In the genomic region with DNA sequence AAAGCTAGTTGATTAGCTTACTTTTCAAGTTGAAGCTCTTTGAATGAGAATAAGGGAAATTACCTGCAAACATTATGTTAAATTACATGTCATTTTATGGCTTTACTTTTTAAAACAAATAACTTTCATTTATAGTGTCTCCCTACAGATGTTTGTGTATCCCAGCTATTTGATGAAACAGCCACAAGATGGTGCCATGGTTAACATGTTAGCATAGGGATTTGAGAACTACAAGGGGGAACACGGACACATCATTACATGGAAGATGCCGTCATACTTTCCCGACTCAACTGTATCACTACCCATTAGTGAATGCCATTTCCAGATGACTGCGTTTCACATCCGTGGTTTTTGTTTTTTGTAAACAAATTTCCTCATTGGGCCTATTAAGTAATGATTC, we compare ENCODE assay signal across 11 mouse cellular contexts. TPM values are rescaled to one million over a fixed set of nuclear protein-coding genes. Genes with fewer than 3 reads are reported as not detected.
DNase-seq lines count a peak whose midpoint lies in the region; TF ChIP-seq lines count a peak whose summit lies in the region.
"Had no signal": no experiment of that assay in that cellular context is flagged by ENCODE, and none has a peak within 500 bp of the region (broad histone marks: within the 10 kb centered on the region; RNA-seq: fewer than 3 reads in every experiment).

No protein-coding gene starts in this region.

- no peaks in the 10 kb centered on the region for H3K27me3 ChIP-seq in kidney, adult 2 months (replicated peaks; ENCODE audit: control insufficient read depth, insufficient read depth, low read length)

- TF ChIP-seq POLR2A in kidney, adult 2 months (IDR thresholded peaks at IDR 0.05; ENCODE audit: low read depth, low read length), result no peak

- H3K4me1 ChIP-seq in kidney, adult 2 months (ENCODE audit: control insufficient read depth, insufficient read depth, low read length), result no peaks in the 10 kb centered on the region; the same call in 1 of the 2 replicates

- H3K4me3 ChIP-seq in kidney, adult 2 months (ENCODE audit: insufficient read depth, low read depth, low read length), result no peak overlapping the region

- no peaks in the 10 kb centered on the region for H3K36me3 ChIP-seq in kidney, adult 2 months (ENCODE audit: control insufficient read depth, insufficient read depth, low read length)

- WGBS in kidney, adult 2 months, result 57% methylated on average over 5 of the region's 5 CpGs

- TF ChIP-seq CTCF in kidney, adult 2 months (conservative IDR thresholded peaks at IDR 0.05; ENCODE audit: insufficient read depth, insufficient read length, low read depth, low read length), result peak; percentile 36

- H3K27ac ChIP-seq in kidney, adult 2 months (ENCODE audit: insufficient read depth, low read depth, low read length), result no peak overlapping the region

- peak; percentile 5 to 8 for DNase-seq in cerebellum, adult 18-20 months
- no peak for DNase-seq in cerebellum, postnatal 25 days
- peak; percentile 57 for DNase-seq in kidney, adult 2 months
- DNase-seq in kidney, postnatal 4 days, result no peak
- peak; percentile 58 for DNase-seq in A20 (ENCODE audit: low read depth, low spot score)
- peak; percentile 47 for DNase-seq in induced T-regulatory cell, adult 2 months (ENCODE audit: low read depth)
- no peak for DNase-seq in spleen, postnatal 14 days (ENCODE audit: low spot score in 2 of 2)
- DNase-seq in thymus, postnatal 4 days, result no peak

RNA-seq across cellular contexts. Expression of gene 4930522H14Rik, which starts 45.8 kb away (rescaled TPM):
- polyA plus RNA-seq in kidney, adult 2 months (2012; rRNA removed), result not detected in 2 replicates
- polyA plus RNA-seq: frontal cortex, adult 2 months; large intestine, adult 2 months; lung, embryonic 16.5 days had no signal

Comparison
In these comparisons a context has a peak if more than half of its experiments do, and no peak if none do; other contexts are left out.
1. DNase-seq: peak in cerebellum, adult 18-20 months (2 of 2), kidney, adult 2 months (single experiment), A20 (single experiment) and induced T-regulatory cell, adult 2 months (single experiment); none in cerebellum, postnatal 25 days (0 of 2), kidney, postnatal 4 days (0 of 2), spleen, postnatal 14 days (0 of 2) and thymus, postnatal 4 days (single experiment).